Mouse (Mus musculus) embryonic facial prominence, embryonic 14.5 days (tissue): ENCODE results near the gene Tdp2. TPM values are rescaled to one million over a fixed set of nuclear protein-coding genes. Genes with fewer than 3 reads are reported as not detected.

Source experiments
- ATAC-seq: fragments of 200-750 bp; cut with Nextera tagmentation; 2 replicates; pipeline ENCODE4 v1.8.0; 2017; ENCODE audit warnings: low read depth, moderate number of reproducible peaks, moderate TSS enrichment
- DNase-seq: peaks from one replicate; pipeline ENCODE4 v3.0.0-alpha.2; 2015; ENCODE audit warnings: low spot score
- H3K27ac ChIP-seq: fragments of 300-500 bp; sonication (generic); replicated peaks from 2 replicates; pipeline ENCODE4 v1.5.1; 2014; ENCODE audit warnings: low read depth, mild to moderate bottlenecking, low read length, moderate library complexity
- H3K27me3 ChIP-seq: fragments of 300-500 bp; sonication (generic); replicated peaks from 2 replicates; pipeline ENCODE4 v1.6.1; 2014; ENCODE audit warnings: low read length; ENCODE audit not compliant: control insufficient read depth, insufficient read depth
- H3K36me3 ChIP-seq: fragments of 300-500 bp; sonication (generic); 2 replicates; pipeline ENCODE4 v1.6.1; 2014; ENCODE audit warnings: low read length, mixed read lengths; ENCODE audit not compliant: control insufficient read depth, insufficient read depth
- H3K4me1 ChIP-seq: fragments of 300-500 bp; sonication (generic); 2 replicates; pipeline ENCODE4 v1.6.1; 2014; ENCODE audit warnings: antibody characterized with exemption, low read length; ENCODE audit not compliant: control insufficient read depth, insufficient read depth
- H3K4me2 ChIP-seq: fragments of 300-500 bp; sonication (generic); 2 replicates; pipeline ENCODE4 v1.6.1; 2014; ENCODE audit warnings: low read depth, mild to moderate bottlenecking, low read length, moderate library complexity, mixed read lengths
- H3K4me3 ChIP-seq: fragments of 300-500 bp; sonication (generic); 2 replicates; pipeline ENCODE4 v1.5.1; 2014; ENCODE audit warnings: low read depth, mild to moderate bottlenecking, low read length
- H3K9ac ChIP-seq: fragments of 300-500 bp; sonication (generic); 2 replicates; pipeline ENCODE4 v1.6.1; 2014; ENCODE audit warnings: low read depth, mild to moderate bottlenecking, low read length, moderate library complexity, mixed read lengths
- H3K9me3 ChIP-seq: fragments of 300-500 bp; sonication (generic); 2 replicates; pipeline ENCODE4 v1.6.1; 2016; ENCODE audit warnings: low read length; ENCODE audit not compliant: control insufficient read depth
- WGBS: fragments of 180-500 bp; shearing (Covaris S2); extraction: QIAGEN DNeasy Blood & Tissue Kit; methylation state at CpG from one replicate; pipeline ENCODE4 v1.1.7; 2014; 5-methylcytosine and 5-hydroxymethylcytosine counted together
- polyA plus RNA-seq: library from polyadenylated mRNA; unstranded; fragments of >200 nt; fragmentation: Nextera tagmentation; extraction: Ambion mirVana; gene quantifications from 2 replicates; pipeline ENCODE4 v1.2.1, GENCODE M21; 2014

Tdp2 gene
- polyA plus RNA-seq, 1 experiment from 2014 or later: 44.4 TPM

- Histone ChIP-seq H3K27ac (no peak overlapping the region), H3K4me1 (no peaks in the 10 kb centered on the region), H3K9me3 (no peaks in the 10 kb centered on the region), H3K4me3 (no peak overlapping the region), H3K27me3 (no peaks in the 10 kb centered on the region), H3K4me2 (no peak overlapping the region), H3K36me3 (no peaks in the 10 kb centered on the region), H3K9ac (no peak overlapping the region)
- ATAC-seq (no peak), DNase-seq (no peak)
Observed at GRCm38 (mm10) chr13:24859115-24859514, 27.6 kb downstream of the Tdp2 start.

- Histone ChIP-seq H3K9ac (no peak overlapping the region), H3K9me3 (no peaks in the 10 kb centered on the region), H3K36me3 (no peaks in the 10 kb centered on the region), H3K4me3 (no peak overlapping the region), H3K27me3 (no peaks in the 10 kb centered on the region), H3K4me1 (no peaks in the 10 kb centered on the region), H3K4me2 (no peak overlapping the region), H3K27ac (no peak overlapping the region)
- DNase-seq: no peak
- ATAC-seq: no peak
- 74% methylated on average over 12 of the region's 12 CpGs for WGBS
Observed at GRCm38 (mm10) chr13:24861084-24861483, 29.6 kb downstream of the Tdp2 start.

GRCm38 (mm10) chr13:24862021-24862420 lies 30.5 kb downstream of the Tdp2 start:
- Histone ChIP-seq H3K9ac (no peak overlapping the region), H3K27me3 (no peaks in the 10 kb centered on the region), H3K36me3 (no peaks in the 10 kb centered on the region), H3K4me3 (no peak overlapping the region), H3K9me3 (no peaks in the 10 kb centered on the region), H3K4me2 (no peak overlapping the region), H3K4me1 (no peaks in the 10 kb centered on the region), H3K27ac (no peak overlapping the region)
- DNase-seq: peak; percentile 51
- WGBS: 61% methylated on average over 7 of the region's 7 CpGs
- no peak; the same call in 1 of the 2 replicates for ATAC-seq

- Histone ChIP-seq H3K27ac (no peak overlapping the region), H3K9ac (no peak overlapping the region), H3K9me3 (no peaks in the 10 kb centered on the region), H3K27me3 (no peaks in the 10 kb centered on the region), H3K4me2 (no peak overlapping the region), H3K36me3 (no peaks in the 10 kb centered on the region), H3K4me1 (no peaks in the 10 kb centered on the region), H3K4me3 (no peak overlapping the region)
- DNase-seq (peak; percentile 6), ATAC-seq (no peak; the same call in 1 of the 2 replicates)
- WGBS: 61% methylated on average over 7 of the region's 7 CpGs
Observed at GRCm38 (mm10) chr13:24862520-24862919, 31.0 kb downstream of the Tdp2 start.

- Histone ChIP-seq H3K27me3 (no peaks in the 10 kb centered on the region), H3K4me3 (no peak overlapping the region), H3K9me3 (no peaks in the 10 kb centered on the region), H3K4me1 (no peaks in the 10 kb centered on the region), H3K9ac (no peak overlapping the region), H3K27ac (no peak overlapping the region), H3K36me3 (no peaks in the 10 kb centered on the region), H3K4me2 (no peak overlapping the region)
- DNase-seq (no peak), ATAC-seq (no peak)
- 62% methylated on average over 9 of the region's 9 CpGs for WGBS
Observed at GRCm38 (mm10) chr13:24866430-24867402, 35.2 kb downstream of the Tdp2 start.

- WGBS: 91% methylated on average over 10 of the region's 10 CpGs
- H3K4me1 ChIP-seq: no peaks in the 10 kb centered on the region
- no peak overlapping the region for H3K27ac ChIP-seq
- no peaks in the 10 kb centered on the region for H3K36me3 ChIP-seq
- no peak overlapping the region for H3K4me2 ChIP-seq
- H3K27me3 ChIP-seq: no peaks in the 10 kb centered on the region
- ATAC-seq: no peak
- H3K9me3 ChIP-seq: no peaks in the 10 kb centered on the region
- no peak overlapping the region for H3K9ac ChIP-seq
- no peak for DNase-seq
- H3K4me3 ChIP-seq: no peak overlapping the region
Observed at GRCm38 (mm10) chr13:24867789-24868188, 36.3 kb downstream of the Tdp2 start.

GRCm38 (mm10) chr13:24868233-24868632 lies 36.8 kb downstream of the Tdp2 start:
- Histone ChIP-seq H3K4me3 (no peak overlapping the region), H3K9ac (no peak overlapping the region), H3K27me3 (no peaks in the 10 kb centered on the region), H3K4me1 (no peaks in the 10 kb centered on the region), H3K9me3 (no peaks in the 10 kb centered on the region), H3K36me3 (no peaks in the 10 kb centered on the region), H3K4me2 (no peak overlapping the region), H3K27ac (no peak overlapping the region)
- 85% methylated on average over 7 of the region's 7 CpGs for WGBS
- DNase-seq (no peak), ATAC-seq (no peak)

- no peak overlapping the region for H3K4me3 ChIP-seq
- H3K36me3 ChIP-seq: no peaks in the 10 kb centered on the region
- H3K4me1 ChIP-seq: no peaks in the 10 kb centered on the region
- 89% methylated on average over 15 of the region's 15 CpGs for WGBS
- DNase-seq (no peak), ATAC-seq (no peak)
- H3K9me3 ChIP-seq: 0 out of 2 replicates have a peak, but pooled peaks cover 3% of the 10 kb centered on the region
- H3K27ac ChIP-seq: no peak overlapping the region
- H3K9ac ChIP-seq: no peak overlapping the region
- H3K27me3 ChIP-seq: no peaks in the 10 kb centered on the region
- H3K4me2 ChIP-seq: no peak overlapping the region
Observed at GRCm38 (mm10) chr13:24879359-24880040, 48.0 kb downstream of the Tdp2 start.
